In the genomic region with DNA sequence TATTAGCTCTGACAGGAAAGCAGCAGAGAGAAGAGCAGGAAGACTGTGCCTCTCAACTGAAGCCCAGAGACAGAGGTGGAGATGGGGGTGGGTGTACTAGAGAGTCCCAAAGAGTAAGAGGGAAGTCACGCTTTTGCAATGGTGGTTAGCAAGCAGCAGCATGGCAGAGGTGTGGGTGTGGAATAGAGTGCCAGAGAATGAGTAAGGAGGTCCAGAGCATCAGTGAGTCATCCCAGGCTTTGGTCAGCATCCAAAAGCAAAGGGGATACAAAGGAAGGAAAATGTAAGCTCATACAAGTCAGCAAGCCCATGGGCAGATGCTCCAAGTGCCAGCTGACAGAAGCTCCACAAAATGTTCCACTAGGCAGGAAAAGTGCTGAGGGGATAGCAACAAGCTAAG, we compare ENCODE assay signal across 16 mouse cellular contexts. TPM values are rescaled to one million over a fixed set of nuclear protein-coding genes. Genes with fewer than 3 reads are reported as not detected.
A peak's percentile ranks its signal among the peaks of the same experiment; 100 is the strongest.
DNase-seq lines count a peak whose midpoint lies in the region; ATAC-seq and TF ChIP-seq lines count a peak whose summit lies in the region.
"Had no signal": no experiment of that assay in that cellular context is flagged by ENCODE, and none has a peak within 500 bp of the region (broad histone marks: within the 10 kb centered on the region; RNA-seq: fewer than 3 reads in every experiment).

No protein-coding gene starts in this region.

- TF ChIP-seq CTCF in hindbrain, postnatal 0 days (IDR thresholded peaks at IDR 0.05; ENCODE audit: low read depth) = no peak

- peak; percentile 2 for DNase-seq in lung, postnatal 10 days
- DNase-seq in lung, postnatal 25 days (ENCODE audit: low spot score) = no peak
- DNase-seq in frontal cortex, adult 2 months (ENCODE audit: extremely low spot score in 1 of 2, low spot score in 1 of 2) = peak; percentile 82 to 90
- DNase-seq in left cerebral cortex, adult 18-20 months (ENCODE audit: low spot score in 2 of 2) = peak; percentile 83 to 88
- peak; percentile 71 to 87 for DNase-seq in right cerebral cortex, postnatal 36 days (ENCODE audit: low spot score in 2 of 2)
- DNase-seq in hindbrain, postnatal 0 days (ENCODE audit: low spot score) = no peak
- DNase-seq: cerebellum, adult 9-11 months; heart, adult 18-20 months; kidney, postnatal 25 days; liver had no signal

- no peak for ATAC-seq in hindbrain, postnatal 0 days
- no peak for ATAC-seq in heart, embryonic 11.5 days (replicated peaks; ENCODE audit: insufficient number of reproducible peaks, low FRiP score, low TSS enrichment)
- ATAC-seq in intestine, embryonic 16.5 days = no peak
- ATAC-seq: forebrain, embryonic 13.5 days had no signal

- no peaks in the 10 kb centered on the region for H3K36me3 ChIP-seq in hindbrain, postnatal 0 days (ENCODE audit: insufficient read depth, low read length)
- no peaks in the 10 kb centered on the region for H3K36me3 ChIP-seq in heart, embryonic 11.5 days (ENCODE audit: control insufficient read depth, insufficient read depth, low read length)
- H3K36me3 ChIP-seq in intestine, embryonic 16.5 days (ENCODE audit: control insufficient read depth, insufficient read depth, low read length) = no peaks in the 10 kb centered on the region
- H3K36me3 ChIP-seq: lung, embryonic 15.5 days had no signal

- H3K4me1 ChIP-seq in hindbrain, postnatal 0 days (ENCODE audit: insufficient read depth, low read length) = 0 out of 2 replicates have a peak, but pooled peaks cover 4% of the 10 kb centered on the region
- no peaks in the 10 kb centered on the region for H3K4me1 ChIP-seq in heart, embryonic 11.5 days (ENCODE audit: control insufficient read depth, insufficient read depth, low read length)
- no peaks in the 10 kb centered on the region for H3K4me1 ChIP-seq in intestine, embryonic 16.5 days (ENCODE audit: control insufficient read depth, insufficient read depth, low read length)

- no peak overlapping the region for H3K4me2 ChIP-seq in hindbrain, postnatal 0 days (ENCODE audit: low read depth, low read length)
- no peak overlapping the region for H3K4me2 ChIP-seq in heart, embryonic 11.5 days
- no peak overlapping the region for H3K4me2 ChIP-seq in intestine, embryonic 16.5 days (ENCODE audit: low read depth, low read length)
- H3K4me2 ChIP-seq: forebrain, embryonic 13.5 days; lung, embryonic 15.5 days had no signal

- H3K9me3 ChIP-seq in hindbrain, postnatal 0 days (ENCODE audit: low read length) = no peaks in the 10 kb centered on the region
- H3K9me3 ChIP-seq in heart, embryonic 11.5 days (replicated peaks; ENCODE audit: control insufficient read depth, low read length) = no peaks in the 10 kb centered on the region
- H3K9me3 ChIP-seq in intestine, embryonic 16.5 days (ENCODE audit: control insufficient read depth, low read length) = no peaks in the 10 kb centered on the region
- H3K9me3 ChIP-seq: forebrain, embryonic 13.5 days; lung, embryonic 15.5 days had no signal

- H3K27me3 ChIP-seq in hindbrain, postnatal 0 days (ENCODE audit: insufficient read depth, low read length) = no peaks in the 10 kb centered on the region
- H3K27me3 ChIP-seq in heart, embryonic 11.5 days (ENCODE audit: control insufficient read depth, insufficient read depth, low read length) = no peaks in the 10 kb centered on the region
- H3K27me3 ChIP-seq in intestine, embryonic 16.5 days (replicated peaks; ENCODE audit: control insufficient read depth, insufficient read depth, low read length) = no peaks in the 10 kb centered on the region
- H3K27me3 ChIP-seq: CH12.LX; forebrain, embryonic 13.5 days; lung, embryonic 15.5 days had no signal

- H3K9ac ChIP-seq in hindbrain, postnatal 0 days (replicated peaks; ENCODE audit: low read length) = no peak overlapping the region
- H3K9ac ChIP-seq in heart, embryonic 11.5 days (ENCODE audit: low read depth, low read length) = no peak overlapping the region
- no peak overlapping the region for H3K9ac ChIP-seq in intestine, embryonic 16.5 days (ENCODE audit: low read depth, low read length)
- H3K9ac ChIP-seq: forebrain, embryonic 13.5 days; lung, embryonic 15.5 days had no signal

- 88% methylated on average over 1 of the region's 1 CpGs for WGBS in hindbrain, postnatal 0 days
- WGBS in heart, embryonic 11.5 days (ENCODE audit: insufficient replicate concordance) = 61% methylated on average over 1 of the region's 1 CpGs
- 84% methylated on average over 1 of the region's 1 CpGs for WGBS in intestine, embryonic 16.5 days

- no peak overlapping the region for H3K27ac ChIP-seq in hindbrain, postnatal 0 days
- H3K27ac ChIP-seq in heart, embryonic 11.5 days (ENCODE audit: low read depth, low read length) = no peak overlapping the region
- no peak overlapping the region for H3K27ac ChIP-seq in intestine, embryonic 16.5 days (ENCODE audit: low read length)
- H3K27ac ChIP-seq: forebrain, embryonic 13.5 days; lung, embryonic 15.5 days had no signal

- H3K4me3 ChIP-seq in hindbrain, postnatal 0 days (ENCODE audit: low read length) = no peak overlapping the region
- no peak overlapping the region for H3K4me3 ChIP-seq in heart, embryonic 11.5 days (ENCODE audit: low read depth, low read length)
- H3K4me3 ChIP-seq in intestine, embryonic 16.5 days (ENCODE audit: low read length) = no peak overlapping the region
- H3K4me3 ChIP-seq: forebrain, embryonic 13.5 days; lung, embryonic 15.5 days; myocyte had no signal

RNA-seq across cellular contexts. Expression of a gene that starts 47.7 kb away (rescaled TPM):
- polyA plus RNA-seq in frontal cortex, adult 2 months (2012; rRNA removed) = 65.6 and 66.4 TPM in 2 replicates
- 100 to 1,000 TPM; 133 to 138 TPM for total RNA-seq in left cerebral cortex, adult 18-20 months (2021)
- total RNA-seq in hindbrain, postnatal 0 days (2014; rRNA removed) = 10.0 and 10.3 TPM in 2 replicates
- polyA plus RNA-seq in hindbrain, postnatal 0 days (2015; fragmentation: Nextera tagmentation; extraction: Ambion mirVana) = 11.6 TPM in 2 replicates
- 0.13 TPM in 1 of 2 replicates, not detected in the other for polyA plus RNA-seq in heart, embryonic 11.5 days (2014; fragmentation: Nextera tagmentation; extraction: Ambion mirVana)
- 5.2 and 5.4 TPM in 2 replicates for polyA plus RNA-seq in intestine, embryonic 16.5 days (2015; fragmentation: Nextera tagmentation; extraction: Ambion mirVana)
- total RNA-seq: CH12.LX had no signal
- polyA plus RNA-seq: myocyte had no signal

Comparison
In these comparisons a context has a peak if more than half of its experiments do, and no peak if none do; other contexts are left out.
1. DNase-seq: peak in lung, postnatal 10 days (single experiment), frontal cortex, adult 2 months (2 of 2), left cerebral cortex, adult 18-20 months (2 of 2) and right cerebral cortex, postnatal 36 days (2 of 2); none in lung, postnatal 25 days (single experiment) and hindbrain, postnatal 0 days (single experiment).